Mouse (Mus musculus) ES-E14 (cell line): ENCODE measurements at regions not wholly inside any gene's neighbourhood (a gene's known extent, or its start where the extent isn't known, plus 50 kb on each side); places are given as distances from the start of the nearest gene placed in this dataset.

Experiments used
- MAFK ChIP-seq: IDR thresholded peaks from 2 replicates; pipeline ENCODE4 v1.6.1; 2014; ENCODE audit warnings: mild to moderate bottlenecking, low read depth, low read length, inconsistent platforms; ENCODE audit not compliant: insufficient read depth
- ZNF384 ChIP-seq: IDR thresholded peaks from 2 replicates; pipeline ENCODE4 v1.6.1; 2012; ENCODE audit warnings: low read depth, low read length, inconsistent platforms

DNA sequence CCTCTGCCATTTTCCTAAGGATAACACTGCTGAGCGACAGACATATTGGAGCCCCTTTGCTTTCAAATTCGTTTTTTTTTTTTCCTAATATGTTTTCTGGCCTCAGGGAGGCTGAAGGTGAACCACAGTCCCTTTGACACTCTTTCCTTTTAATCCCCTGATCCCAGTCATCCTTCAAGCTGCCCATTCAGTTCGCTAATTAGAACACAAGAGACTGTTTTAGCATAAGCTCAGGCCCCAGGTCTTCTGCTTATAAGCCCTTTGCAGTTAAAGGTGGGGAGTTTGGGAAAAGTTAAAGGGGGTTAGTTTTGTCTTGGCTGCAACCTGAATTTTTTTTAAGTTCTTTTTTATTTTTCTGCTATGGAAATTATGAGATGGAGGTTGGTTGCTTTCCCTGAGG lies 105.6 kb upstream of the Kcna4 start:
- TF ChIP-seq ZNF384 (no peak), MAFK (no peak)
